ENCODE assay signal across 24 mouse cellular contexts in the genomic region with DNA sequence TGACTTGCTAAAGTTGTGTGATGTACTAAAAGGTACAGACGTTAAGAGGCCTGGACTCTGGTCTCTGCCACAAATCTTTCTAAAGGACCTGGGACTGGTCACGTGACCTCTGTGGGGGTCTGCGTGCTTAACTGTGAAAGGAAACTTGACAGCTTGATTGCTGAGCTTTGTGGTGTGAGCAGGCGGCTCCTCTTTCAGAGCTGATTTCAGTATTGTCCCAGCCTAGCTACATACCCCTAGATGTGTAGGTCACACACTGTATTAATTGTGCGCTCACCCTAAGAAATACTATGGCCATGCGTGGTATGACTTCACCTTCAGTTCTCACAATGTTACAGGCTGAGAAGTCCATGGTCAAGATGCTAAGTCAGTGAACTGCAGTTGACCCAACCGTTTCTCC.
A peak's percentile ranks its signal among the peaks of the same experiment; 100 is the strongest.
DNase-seq lines count a peak whose midpoint lies in the region; ATAC-seq and TF ChIP-seq lines count a peak whose summit lies in the region.
"Had no signal": no experiment of that assay in that cellular context is flagged by ENCODE, and none has a peak within 500 bp of the region (broad histone marks: within the 10 kb centered on the region; RNA-seq: fewer than 3 reads in every experiment).

No protein-coding gene starts in this region.

- no peaks in the 10 kb centered on the region for H3K27me3 ChIP-seq in hindbrain, embryonic 11.5 days (ENCODE audit: control insufficient read depth, insufficient read depth, low read length)
- H3K27me3 ChIP-seq in hindbrain, embryonic 14.5 days (ENCODE audit: control insufficient read depth, insufficient read depth, low read length), result no peaks in the 10 kb centered on the region
- no peaks in the 10 kb centered on the region for H3K27me3 ChIP-seq in midbrain, embryonic 14.5 days (ENCODE audit: control insufficient read depth, insufficient read depth, low read length)
- H3K27me3 ChIP-seq: embryonic facial prominence, embryonic 12.5 days; liver, embryonic 13.5 days had no signal

- TF ChIP-seq POLR2A in brain, embryonic 14.5 days (IDR thresholded peaks at IDR 0.05; ENCODE audit: borderline replicate concordance, extremely low read depth, insufficient read depth, insufficient read length, poor library complexity, severe bottlenecking), result no peak

- H3K4me1 ChIP-seq in hindbrain, embryonic 11.5 days (replicated peaks; ENCODE audit: control insufficient read depth, insufficient read depth, low read length), result no peaks in the 10 kb centered on the region
- no peaks in the 10 kb centered on the region for H3K4me1 ChIP-seq in hindbrain, embryonic 14.5 days (replicated peaks; ENCODE audit: control insufficient read depth, insufficient read depth, low read length)
- 0 out of 2 replicates have a peak, but pooled peaks cover 3% of the 10 kb centered on the region for H3K4me1 ChIP-seq in midbrain, embryonic 14.5 days (ENCODE audit: control insufficient read depth, insufficient read depth, low read length)
- H3K4me1 ChIP-seq: liver, embryonic 13.5 days had no signal

- TF ChIP-seq CTCF in brain, embryonic 14.5 days (IDR thresholded peaks at IDR 0.05; ENCODE audit: borderline replicate concordance, extremely low read depth, insufficient read depth, insufficient read length), result no peak

- no peaks in the 10 kb centered on the region for H3K36me3 ChIP-seq in hindbrain, embryonic 11.5 days (ENCODE audit: control insufficient read depth, insufficient read depth, low read length)
- H3K36me3 ChIP-seq in hindbrain, embryonic 14.5 days (replicated peaks; ENCODE audit: control insufficient read depth, insufficient read depth), result no peaks in the 10 kb centered on the region
- H3K36me3 ChIP-seq in midbrain, embryonic 14.5 days (ENCODE audit: control insufficient read depth, insufficient read depth, low read length), result no peaks in the 10 kb centered on the region
- H3K36me3 ChIP-seq: embryonic facial prominence, embryonic 12.5 days; limb, embryonic 13.5 days; liver, embryonic 13.5 days had no signal

- no peak overlapping the region for H3K27ac ChIP-seq in hindbrain, embryonic 11.5 days (ENCODE audit: low read depth, low read length)
- H3K27ac ChIP-seq in hindbrain, embryonic 14.5 days, result no peak overlapping the region
- H3K27ac ChIP-seq in midbrain, embryonic 14.5 days (replicated peaks; ENCODE audit: low read depth, low read length), result no peak overlapping the region
- H3K27ac ChIP-seq: embryonic facial prominence, embryonic 12.5 days; hindbrain, postnatal 0 days; limb, embryonic 13.5 days; liver, embryonic 13.5 days; stomach, postnatal 0 days had no signal

- no peak overlapping the region for H3K4me2 ChIP-seq in hindbrain, embryonic 11.5 days (replicated peaks; ENCODE audit: low read depth, low read length)
- no peak overlapping the region for H3K4me2 ChIP-seq in hindbrain, embryonic 14.5 days (replicated peaks)
- no peak overlapping the region for H3K4me2 ChIP-seq in midbrain, embryonic 14.5 days (ENCODE audit: low read length)
- H3K4me2 ChIP-seq: embryonic facial prominence, embryonic 12.5 days; limb, embryonic 13.5 days; liver, embryonic 13.5 days; lung, embryonic 14.5 days had no signal

- peak; percentile 39 for DNase-seq in hindbrain, embryonic 11.5 days (ENCODE audit: low spot score)
- no peak for DNase-seq in hindbrain, embryonic 14.5 days (ENCODE audit: low spot score)
- DNase-seq in brain, embryonic 14.5 days (ENCODE audit: low read depth), result peak; percentile 40
- peak; percentile 60 for DNase-seq in embryo, embryonic 10.5 days (ENCODE audit: low spot score)
- DNase-seq in midbrain, embryonic 14.5 days, result peak; percentile 33
- no peak for DNase-seq in frontal cortex, postnatal 14 days (ENCODE audit: low spot score in 2 of 2)
- DNase-seq in spleen, postnatal 14 days (ENCODE audit: low spot score in 2 of 2), result no peak
- DNase-seq: adrenal gland, postnatal 14 days; cerebellum, adult 8-10 months; cerebellum, postnatal 36 days; forebrain, postnatal 0 days; gastrocnemius, postnatal 25 days; kidney, adult 9 months; kidney, postnatal 14 days; layer of hippocampus, postnatal 36 days; liver, embryonic 13.5 days; lung, embryonic 14.5 days; thymus, adult 2 months; thymus, postnatal 4 days had no signal

- no peak overlapping the region for H3K4me3 ChIP-seq in hindbrain, embryonic 11.5 days (ENCODE audit: low read depth, low read length)
- H3K4me3 ChIP-seq in hindbrain, embryonic 14.5 days (replicated peaks; ENCODE audit: low read length), result no peak overlapping the region
- H3K4me3 ChIP-seq in midbrain, embryonic 14.5 days (replicated peaks; ENCODE audit: low read depth, low read length), result no peak overlapping the region
- H3K4me3 ChIP-seq: embryonic facial prominence, embryonic 12.5 days; limb, embryonic 13.5 days; liver, embryonic 13.5 days had no signal

- H3K9ac ChIP-seq in hindbrain, embryonic 11.5 days (ENCODE audit: low read depth, low read length), result no peak overlapping the region
- no peak overlapping the region for H3K9ac ChIP-seq in hindbrain, embryonic 14.5 days
- no peak overlapping the region for H3K9ac ChIP-seq in midbrain, embryonic 14.5 days (replicated peaks; ENCODE audit: low read length)
- H3K9ac ChIP-seq: embryonic facial prominence, embryonic 12.5 days; forebrain, postnatal 0 days; limb, embryonic 13.5 days; liver, embryonic 13.5 days; lung, embryonic 14.5 days had no signal

- H3K9me3 ChIP-seq in hindbrain, embryonic 11.5 days (ENCODE audit: control insufficient read depth, low read length), result no peaks in the 10 kb centered on the region
- H3K9me3 ChIP-seq in hindbrain, embryonic 14.5 days (ENCODE audit: control insufficient read depth, low read length), result no peaks in the 10 kb centered on the region
- no peaks in the 10 kb centered on the region for H3K9me3 ChIP-seq in midbrain, embryonic 14.5 days (ENCODE audit: control insufficient read depth, low read length)
- H3K9me3 ChIP-seq: embryonic facial prominence, embryonic 12.5 days; limb, embryonic 13.5 days; liver, embryonic 13.5 days had no signal

- WGBS in hindbrain, embryonic 11.5 days, result 42% methylated on average over 7 of the region's 7 CpGs
- whole genome bisulfite sequencing in hindbrain, embryonic 14.5 days, result 30% methylated on average over 7 of the region's 7 CpGs
- 30% methylated on average over 7 of the region's 7 CpGs for WGBS in midbrain, embryonic 14.5 days

- no peak; the same call in 1 of the 2 replicates for ATAC-seq in hindbrain, embryonic 11.5 days (ENCODE audit: low FRiP score)
- no peak for ATAC-seq in hindbrain, embryonic 14.5 days (ENCODE audit: low FRiP score)
- ATAC-seq in midbrain, embryonic 14.5 days (ENCODE audit: low FRiP score, low TSS enrichment), result no peak
- ATAC-seq: forebrain, postnatal 0 days; hindbrain, postnatal 0 days; intestine, embryonic 16.5 days had no signal

Comparison
In these comparisons a context has a peak if more than half of its experiments do, and no peak if none do; other contexts are left out.
1. DNase-seq: peak in hindbrain, embryonic 11.5 days (single experiment), brain, embryonic 14.5 days (single experiment), embryo, embryonic 10.5 days (single experiment) and midbrain, embryonic 14.5 days (single experiment); none in hindbrain, embryonic 14.5 days (single experiment), frontal cortex, postnatal 14 days (0 of 2) and spleen, postnatal 14 days (0 of 2).